Mouse (Mus musculus): Measurements from ENCODE around the gene Dcps.
"Not testable (repeated sequence)": the region's sequence is repeated elsewhere in the genome, so short reads cannot be mapped to it uniquely, and the experiment has no call there.

Dcps gene

GRCm38 (mm10) chr9:35176124-35176659 lies 331 bp upstream of the Dcps start:
- DNase-seq (ENCODE audit: low read depth): no peak

- no peak for DNase-seq (ENCODE audit: low read depth)
These were observed 2.5 kb downstream of the Dcps start for GRCm38 (mm10) chr9:35173331-35173730.

GRCm38 (mm10) chr9:35170071-35170470 lies 5.8 kb downstream of the Dcps start:
- DNase-seq (ENCODE audit: low read depth): no peak

DNA sequence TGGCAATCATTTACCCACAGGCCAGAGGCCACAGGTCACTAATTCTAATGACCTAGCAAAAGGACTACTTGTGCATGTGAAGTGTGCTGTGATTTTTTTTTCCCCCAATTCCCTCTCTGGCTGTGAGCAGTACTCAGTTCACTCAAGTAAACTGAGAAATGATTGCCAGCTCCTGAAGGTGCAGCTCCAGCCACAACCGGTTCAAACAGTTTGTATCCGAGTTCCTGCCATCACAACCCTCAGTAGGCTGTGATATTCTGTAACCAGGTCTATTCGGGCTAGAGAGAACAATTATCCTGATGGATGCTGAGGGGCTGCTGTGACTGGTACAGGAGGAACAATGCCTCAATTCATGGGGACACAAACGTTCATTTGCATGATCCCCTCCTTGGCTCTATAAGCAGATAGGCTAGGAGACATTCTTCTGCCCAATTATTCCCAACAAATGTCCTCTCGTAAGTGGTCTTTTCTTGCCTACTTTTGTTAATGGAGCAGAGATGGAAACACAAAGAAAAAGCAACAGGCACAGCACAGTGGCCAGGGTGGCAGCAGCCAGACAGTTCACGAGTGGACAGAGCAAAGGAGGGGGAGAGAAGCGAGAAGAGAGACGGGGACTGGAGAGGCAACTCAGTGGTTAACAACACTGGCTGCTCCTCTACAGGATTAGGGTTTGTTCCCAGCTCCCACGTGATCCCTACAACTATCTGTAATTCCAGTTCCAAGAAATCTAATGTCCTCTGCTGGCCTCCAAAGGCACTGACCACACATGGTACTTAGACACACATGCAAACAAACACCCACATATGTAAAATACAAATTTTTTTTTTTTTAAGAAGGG lies 8.8 kb downstream of the Dcps start:
- no peak for DNase-seq (ENCODE audit: low read depth)

DNA sequence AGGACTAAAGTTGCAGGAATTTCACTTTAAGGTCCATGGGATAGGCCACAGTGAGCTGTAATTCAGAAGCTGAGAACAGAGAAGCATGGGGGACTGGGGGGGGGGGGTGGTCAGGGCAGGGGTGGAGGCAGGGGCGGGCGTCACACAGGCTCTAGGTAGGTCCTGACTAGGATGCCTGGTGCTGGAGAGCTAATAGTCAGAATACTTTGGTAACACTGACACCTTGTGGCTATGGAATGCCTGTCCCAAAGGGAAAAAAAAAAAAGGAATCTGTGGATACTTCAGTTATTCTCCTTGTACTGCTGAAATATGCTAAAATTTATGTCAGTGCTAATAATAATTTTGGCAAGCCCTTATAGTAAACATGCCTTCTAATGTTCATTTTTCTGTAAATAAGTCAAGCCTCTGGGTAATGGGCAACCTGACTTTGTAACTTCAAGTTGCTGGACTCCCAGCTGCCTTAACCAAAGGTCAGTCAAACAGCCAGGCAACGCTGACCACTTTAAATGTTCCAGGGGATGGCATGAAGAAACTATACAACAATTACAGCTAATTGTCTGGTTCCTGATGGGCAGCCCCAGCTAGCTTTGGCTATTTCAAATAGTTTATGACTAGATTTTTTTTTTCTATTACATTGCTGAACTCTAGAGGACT lies 9.6 kb downstream of the Dcps start:
- peak; percentile 76 for DNase-seq (ENCODE audit: low read depth)

- DNase-seq (ENCODE audit: low read depth): no peak
These were observed 11.6 kb downstream of the Dcps start for GRCm38 (mm10) chr9:35164142-35164874.

GRCm38 (mm10) chr9:35163011-35163690 lies 12.7 kb downstream of the Dcps start:
- no peak for DNase-seq (ENCODE audit: low read depth)

GRCm38 (mm10) chr9:35161721-35162120 lies 14.1 kb downstream of the Dcps start:
- peak; percentile 14 for DNase-seq (ENCODE audit: low read depth)

DNA sequence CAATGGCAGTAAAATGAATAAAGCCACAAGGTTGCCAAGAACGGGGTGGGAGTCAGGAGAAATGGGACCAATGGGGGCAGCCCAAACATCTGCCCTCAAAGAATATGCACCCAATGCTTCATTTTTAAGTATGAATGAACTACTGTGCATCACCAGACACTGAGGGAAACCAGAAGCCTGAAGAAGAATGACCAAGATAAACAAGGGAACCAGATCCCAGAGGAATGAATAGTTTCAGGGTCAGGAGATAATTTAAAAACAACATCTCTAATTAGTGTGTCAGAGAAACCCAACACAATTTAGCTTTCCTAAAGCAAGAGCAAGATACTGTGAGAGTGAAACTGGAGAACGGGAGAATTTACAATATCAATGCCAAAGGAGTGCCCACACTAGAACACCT lies 15.2 kb downstream of the Dcps start:
- no peak for DNase-seq (ENCODE audit: low read depth)

DNA sequence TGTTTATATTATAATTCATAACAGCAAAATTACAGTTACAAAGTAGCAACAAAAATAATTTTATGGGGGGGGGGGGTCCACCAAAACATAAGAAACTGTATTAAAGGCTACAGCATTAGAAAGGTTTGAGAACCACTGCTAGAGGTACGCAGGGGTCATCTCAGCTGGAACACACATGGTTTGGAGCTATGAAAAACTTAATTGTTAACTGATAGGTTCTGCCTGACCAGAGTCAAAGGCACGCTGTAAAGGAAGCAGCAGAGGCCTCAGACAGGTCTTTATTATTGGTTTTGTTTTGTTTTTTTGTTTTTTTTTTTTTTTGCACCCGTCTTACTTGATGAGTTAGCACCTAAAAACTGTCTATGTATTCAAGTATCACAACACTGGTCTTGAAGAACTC lies 17.4 kb downstream of the Dcps start:
- no peak for DNase-seq (ENCODE audit: low read depth)

DNA sequence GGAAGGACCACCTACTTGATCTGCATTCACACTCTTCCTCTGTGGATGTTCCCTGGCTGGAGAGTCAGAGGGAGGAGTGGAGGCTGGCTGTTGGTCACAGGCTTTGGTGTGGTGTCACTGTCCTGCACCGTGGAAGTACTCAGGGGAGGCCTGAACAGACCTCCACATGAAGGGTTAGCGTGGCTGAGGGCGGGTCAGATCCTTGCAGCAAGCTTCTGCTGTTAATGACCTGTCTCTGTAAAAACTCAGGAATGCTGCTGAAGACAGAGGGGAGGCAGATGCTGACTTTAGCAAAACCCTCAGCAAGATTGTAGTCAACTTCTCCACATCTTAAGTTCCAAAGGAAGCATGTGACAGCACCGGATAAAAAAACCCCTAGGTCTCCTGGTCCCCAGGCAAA lies 19.0 kb downstream of the Dcps start:
- DNase-seq (ENCODE audit: low read depth): no peak

GRCm38 (mm10) chr9:35156002-35156710 lies 19.7 kb downstream of the Dcps start:
- peak; percentile 64 for DNase-seq (ENCODE audit: low read depth)

DNA sequence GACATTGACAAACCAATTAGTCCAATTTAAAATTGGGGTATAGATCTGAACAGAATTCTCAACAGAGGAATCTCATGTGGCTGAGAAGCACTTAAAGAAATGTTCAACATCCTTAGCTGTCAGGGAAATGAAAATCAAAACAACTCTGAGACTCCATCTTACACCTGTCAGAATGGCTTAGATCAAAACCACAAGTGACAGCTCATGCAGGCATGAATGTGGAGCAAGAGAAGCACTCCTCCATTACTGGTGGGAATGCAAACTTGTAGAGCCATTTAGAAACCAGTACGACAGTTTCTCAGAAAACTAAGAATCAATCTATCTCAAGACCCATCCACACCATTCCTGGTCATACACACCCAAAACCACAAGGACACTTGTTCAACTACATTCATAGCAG lies 22.9 kb downstream of the Dcps start:
- DNase-seq (ENCODE audit: low read depth): peak; percentile 9

DNA sequence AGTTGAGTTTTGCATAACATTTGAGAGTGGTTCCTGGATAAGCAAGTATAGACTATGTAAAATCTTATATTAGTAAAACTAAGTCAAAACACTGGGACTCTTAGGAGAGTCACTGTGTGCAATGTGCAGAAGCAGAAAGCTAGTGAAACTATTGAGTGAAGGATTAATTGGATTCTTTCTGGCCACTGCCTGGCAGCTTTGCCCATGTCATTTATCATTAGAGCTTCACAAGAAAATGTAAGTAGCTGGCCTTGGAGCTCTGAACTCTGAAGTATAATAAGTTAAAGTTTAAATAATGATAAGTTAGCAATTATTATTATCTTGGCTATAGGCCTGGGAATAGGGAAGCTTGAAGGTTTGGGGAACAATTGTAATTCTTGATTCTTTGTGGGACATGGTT lies 27.0 kb downstream of the Dcps start:
- DNase-seq (ENCODE audit: low read depth): not testable (repeated sequence)

DNA sequence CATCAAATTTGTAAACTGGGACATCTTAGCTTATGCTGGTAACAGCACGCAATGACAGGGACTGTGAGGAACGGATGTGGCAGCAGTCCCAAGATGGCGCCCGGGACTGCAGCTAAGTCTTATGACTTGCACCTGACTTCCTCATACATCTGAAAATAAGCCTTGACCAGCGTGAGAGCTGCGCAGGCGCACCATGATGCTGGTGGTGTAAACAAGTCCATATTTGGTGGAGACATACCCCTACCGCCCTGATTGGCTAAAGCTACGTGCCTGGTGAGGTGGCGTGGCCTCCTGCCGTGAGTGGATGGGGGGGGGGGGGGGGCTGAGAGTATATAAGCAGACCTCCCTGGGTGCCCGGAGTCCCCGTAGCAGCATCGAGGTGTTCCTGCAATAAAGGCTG lies 28.6 kb downstream of the Dcps start:
- DNase-seq (ENCODE audit: low read depth): not testable (repeated sequence)

- no peak for DNase-seq (ENCODE audit: low read depth)
These were observed 30.0 kb downstream of the Dcps start for GRCm38 (mm10) chr9:35145829-35146228.

DNA sequence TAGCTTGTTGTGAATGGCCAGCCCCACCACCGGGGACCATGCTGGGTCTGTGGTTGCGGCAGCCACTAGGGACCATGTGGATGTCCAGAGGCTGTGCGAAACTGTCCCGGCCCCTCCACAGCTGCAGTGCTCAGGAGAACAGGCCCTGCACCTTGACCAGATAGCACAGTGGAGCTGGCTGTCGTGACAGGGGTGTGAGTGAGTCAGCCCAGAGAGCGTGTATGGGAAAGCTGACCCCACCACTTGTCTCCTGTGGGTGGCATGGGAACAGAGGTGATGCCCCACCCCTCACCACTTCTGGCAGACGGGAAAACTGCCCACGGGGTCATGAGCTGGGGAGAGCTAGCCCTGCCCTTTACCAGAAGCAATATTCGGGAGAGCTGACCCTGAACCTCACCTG lies 30.7 kb downstream of the Dcps start:
- no peak for DNase-seq (ENCODE audit: low read depth)

DNA sequence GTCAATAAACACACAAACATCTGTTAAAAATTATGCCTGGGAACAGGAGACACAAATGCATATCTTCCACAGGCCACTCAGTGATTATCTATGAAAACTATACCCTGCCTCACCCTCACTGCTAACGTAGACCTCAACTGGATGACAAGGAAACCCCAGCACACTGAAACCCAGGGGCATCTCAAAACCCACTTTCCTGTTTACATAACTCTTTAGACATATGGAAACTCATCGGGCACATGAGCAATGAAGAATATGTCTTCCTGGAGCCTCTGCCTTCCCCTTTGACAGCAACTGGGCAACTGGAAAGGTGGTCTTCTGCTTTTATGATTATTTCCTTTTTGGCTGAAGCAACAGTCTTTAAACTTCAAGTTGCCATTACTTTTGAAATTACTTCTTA lies 33.6 kb downstream of the Dcps start:
- DNase-seq (ENCODE audit: low read depth): no peak

DNA sequence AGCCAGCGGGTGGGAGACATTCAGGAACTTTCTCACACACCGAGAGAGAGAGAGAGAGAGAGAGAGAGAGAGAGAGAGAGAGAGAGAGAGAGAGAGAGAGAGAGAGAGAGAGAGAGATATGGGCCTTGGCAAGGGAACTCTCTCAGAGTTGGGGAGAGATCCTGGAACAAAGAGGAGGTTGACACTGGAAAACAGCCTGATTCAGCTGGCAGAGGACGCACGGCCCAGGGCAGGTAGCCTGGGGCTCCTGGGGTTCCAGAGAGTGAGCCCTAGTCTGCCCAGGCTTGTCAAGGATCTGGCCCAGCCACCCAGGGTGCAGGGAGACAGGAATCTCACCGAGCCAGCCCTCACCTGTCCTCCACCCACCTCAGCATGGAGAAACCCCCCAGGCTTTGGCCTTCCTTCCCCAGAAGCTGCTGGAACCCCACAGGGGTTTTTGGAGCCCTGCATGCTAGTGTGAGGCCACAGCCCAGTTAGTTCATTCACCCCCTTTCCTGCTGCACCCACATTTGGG lies 36.6 kb downstream of the Dcps start:
- DNase-seq (ENCODE audit: low read depth): no peak

DNA sequence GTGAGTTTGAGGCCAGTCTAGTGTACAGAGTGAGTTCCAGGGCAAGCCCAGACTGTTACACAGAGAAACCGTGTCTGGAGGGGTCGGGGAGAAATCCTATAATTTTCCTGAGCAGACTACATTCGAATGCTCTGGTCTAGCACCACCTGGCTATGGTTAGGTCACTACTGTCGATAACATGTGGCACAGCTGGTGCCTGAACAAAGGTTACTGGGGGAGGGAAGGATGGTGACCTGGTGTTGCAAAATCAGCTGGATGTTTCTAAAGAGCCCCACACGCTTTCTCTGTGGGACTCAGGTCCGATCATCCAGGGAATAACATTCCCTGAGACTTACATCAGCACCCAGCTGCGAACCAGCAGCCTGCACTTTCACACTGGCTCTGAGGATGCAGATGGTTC lies 37.8 kb downstream of the Dcps start:
- peak; percentile 49 for DNase-seq (ENCODE audit: low read depth)

- peak; percentile 75 for DNase-seq (ENCODE audit: low read depth)
These were observed 40.3 kb downstream of the Dcps start for GRCm38 (mm10) chr9:35135575-35135974.

All from NIH3T3 (cell line).